Mouse (Mus musculus): ENCODE measurements around the gene Arl3.

DNA sequence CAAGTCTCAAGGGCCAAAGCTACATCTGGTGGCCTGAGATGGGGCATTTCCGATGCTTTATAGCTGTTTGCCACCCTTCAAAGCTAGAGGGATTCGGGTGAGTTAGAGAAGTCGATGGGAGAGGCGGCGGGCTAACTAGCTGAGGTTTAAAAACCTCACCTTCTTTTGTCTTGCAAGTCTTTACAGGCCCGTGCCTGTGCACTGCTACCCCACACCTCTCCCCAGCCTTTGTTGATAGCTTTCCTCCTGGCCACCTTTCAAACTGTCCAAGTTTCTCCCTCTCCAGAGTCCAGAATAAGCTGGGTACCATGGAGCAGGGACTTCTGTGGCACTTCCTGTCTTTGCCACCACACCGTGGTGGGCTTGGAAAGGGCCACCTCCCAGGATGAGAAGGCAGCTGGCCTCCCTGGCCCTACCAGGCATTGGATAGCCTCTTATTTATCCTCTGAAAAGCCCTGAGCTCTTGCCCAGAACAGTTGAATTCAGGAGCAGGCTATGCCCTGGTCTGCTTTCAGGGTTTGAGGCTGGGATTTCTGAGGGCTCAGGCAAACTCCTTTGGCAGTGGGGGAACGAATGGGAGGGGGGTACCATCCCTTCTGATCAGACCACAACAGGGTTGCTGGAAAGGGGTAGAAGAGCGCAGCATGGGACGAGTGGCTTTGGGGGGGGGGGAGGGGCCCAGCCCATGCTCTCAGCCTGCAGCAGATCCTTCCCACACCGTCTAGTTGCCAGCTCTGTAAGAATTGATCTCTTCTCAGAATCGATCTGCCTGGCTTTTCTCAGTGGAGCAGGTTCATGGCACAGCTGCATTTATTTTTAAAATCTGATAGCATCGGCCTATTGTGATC lies 43.2 kb downstream of the Arl3 start:
- TF ChIP-seq HCFC1 (IDR thresholded peaks at IDR 0.05; ENCODE audit: borderline replicate concordance, insufficient read depth, low read length) (no peak), CHD2 (IDR thresholded peaks at IDR 0.05; ENCODE audit: low read depth, low read length) (no peak), ZNF384 (IDR thresholded peaks at IDR 0.05; ENCODE audit: low read depth, low read length) (no peak), MAFK (IDR thresholded peaks at IDR 0.05; ENCODE audit: insufficient read depth, low read depth, low read length) (no peak), ZC3H11A (IDR thresholded peaks at IDR 0.05; ENCODE audit: borderline replicate concordance, low read depth, low read length) (no peak)

Data from ES-E14 (cell line).